ENCODE assay signal across 8 mouse cellular contexts in genomic region chr9:58249592-58250192, GRCm38 (mm10). TPM values are rescaled to one million over a fixed set of nuclear protein-coding genes. Genes with fewer than 3 reads are reported as not detected.
DNase-seq lines count a peak whose midpoint lies in the region; ATAC-seq and TF ChIP-seq lines count a peak whose summit lies in the region.

Gene Pml, minus strand, starts transcription at chr9:58249786.

- H3K27ac ChIP-seq in ES-E14 (ENCODE audit: insufficient read depth, low read depth, low read length, poor library complexity, severe bottlenecking), result peak within 1 kb of the TSS; percentile 99
- 0 out of 2 replicates have a peak within 1 kb of the TSS, but pooled peaks have one; percentile 6 for H3K27ac ChIP-seq in forebrain, embryonic 16.5 days (ENCODE audit: low read length)
- peak within 1 kb of the TSS; percentile 94 for H3K27ac ChIP-seq in lung, postnatal 0 days (ENCODE audit: low read length)

- TF ChIP-seq EP300 in lung, postnatal 0 days (IDR thresholded peaks at IDR 0.05), result no peak

- peak within 1 kb of the TSS; percentile 85 to 99 for H3K4me3 ChIP-seq in ES-E14 (ENCODE audit: insufficient read depth in 1 of 2, low read depth in 1 of 2, low read length in 2 of 2, poor library complexity in 1 of 2, severe bottlenecking in 1 of 2)
- H3K4me3 ChIP-seq in forebrain, embryonic 16.5 days (replicated peaks; ENCODE audit: low read length), result peak within 1 kb of the TSS; percentile 38
- H3K4me3 ChIP-seq in lung, postnatal 0 days (ENCODE audit: low read depth, low read length), result peak within 1 kb of the TSS; percentile 55

- H3K4me1 ChIP-seq in ES-E14 (ENCODE audit: control insufficient read depth in 2 of 2, insufficient read depth in 2 of 2, low read length in 2 of 2, poor library complexity in 1 of 2), result peaks cover 4 to 21% of the 10 kb centered on the region in 2 experiments
- peaks cover 38% of the 10 kb centered on the region for H3K4me1 ChIP-seq in forebrain, embryonic 16.5 days (replicated peaks; ENCODE audit: control insufficient read depth, insufficient read depth, low read length)
- peaks cover 13% of the 10 kb centered on the region; the same call in 1 of the 2 replicates for H3K4me1 ChIP-seq in lung, postnatal 0 days (ENCODE audit: insufficient read depth, low read depth, low read length)

- H3K9ac ChIP-seq in ES-E14 (ENCODE audit: insufficient read depth, low read depth, low read length, poor library complexity, severe bottlenecking), result peak within 1 kb of the TSS; percentile 97
- peak within 1 kb of the TSS; percentile 47 for H3K9ac ChIP-seq in forebrain, embryonic 16.5 days (replicated peaks; ENCODE audit: low read depth, low read length)
- peak within 1 kb of the TSS; percentile 69 for H3K9ac ChIP-seq in lung, postnatal 0 days (replicated peaks; ENCODE audit: low read depth)

- H3K36me3 ChIP-seq in ES-E14 (ENCODE audit: control insufficient read depth, insufficient read depth, low read length, poor library complexity, severe bottlenecking), result peaks cover 12% of the 10 kb centered on the region
- no peaks in the 10 kb centered on the region for H3K36me3 ChIP-seq in forebrain, embryonic 16.5 days (ENCODE audit: control insufficient read depth, insufficient read depth)
- no peaks in the 10 kb centered on the region for H3K36me3 ChIP-seq in lung, postnatal 0 days (ENCODE audit: insufficient read depth, low read length)

- no peaks in the 10 kb centered on the region for H3K27me3 ChIP-seq in forebrain, embryonic 16.5 days (replicated peaks; ENCODE audit: control insufficient read depth, insufficient read depth, low read length)
- no peaks in the 10 kb centered on the region for H3K27me3 ChIP-seq in lung, postnatal 0 days (replicated peaks; ENCODE audit: insufficient read depth, low read length)

- DNase-seq in ES-E14 (ENCODE audit: low read depth, low spot score), result peak; percentile 61
- DNase-seq in cerebellum, adult 11 months, result peak; percentile 39
- DNase-seq in layer of hippocampus, adult 8-10 months (ENCODE audit: low spot score in 2 of 2), result peak; percentile 37 to 48
- peak; percentile 90 for DNase-seq in lung, postnatal 0 days (ENCODE audit: low spot score)
- DNase-seq in ovary, postnatal 14 days (ENCODE audit: low spot score), result peak; percentile 58
- DNase-seq in thymus, postnatal 25 days, result peak; percentile 77

- TF ChIP-seq CTCF in lung, postnatal 0 days (IDR thresholded peaks at IDR 0.05), result peak; percentile 49

- ATAC-seq in forebrain, embryonic 16.5 days, result 0 out of 2 replicates have a peak, but pooled peaks have one; percentile 36
- ATAC-seq in hematopoietic stem cell, adult 5-6 weeks (replicated peaks in 1 of 2; ENCODE audit: insufficient read depth in 1 of 2, low FRiP score in 2 of 2, low TSS enrichment in 1 of 2, low read depth in 1 of 2, poor library complexity in 2 of 2, severe bottlenecking in 2 of 2), result peak; percentile 24 to 51; a peak in 3 of 4 replicates
- peak; percentile 63 for ATAC-seq in lung, postnatal 0 days

- 1% methylated on average over 16 of the region's 16 CpGs for WGBS in forebrain, embryonic 16.5 days
- under 1% methylated on average over 16 of the region's 16 CpGs for WGBS in lung, postnatal 0 days

- peak within 1 kb of the TSS; percentile 50 for H3K4me2 ChIP-seq in forebrain, embryonic 16.5 days (ENCODE audit: low read length)
- H3K4me2 ChIP-seq in lung, postnatal 0 days (replicated peaks; ENCODE audit: low read depth, low read length), result peak within 1 kb of the TSS; percentile 76

- no peaks in the 10 kb centered on the region for H3K9me3 ChIP-seq in ES-E14 (ENCODE audit: control insufficient read depth, insufficient read depth, low read depth, low read length)
- H3K9me3 ChIP-seq in forebrain, embryonic 16.5 days (ENCODE audit: control insufficient read depth, low read length), result no peaks in the 10 kb centered on the region
- no peaks in the 10 kb centered on the region for H3K9me3 ChIP-seq in lung, postnatal 0 days (ENCODE audit: low read length)

- in situ Hi-C loops in ES-E14 (cut with MboI; ENCODE audit: low sequenced_read_pairs in 2 of 2, unreplicated experiment in 2 of 2), result no loop called here

TF ChIP-seq in ES-E14, 5 proteins besides CTCF, POLR2A, EP300 and RAD21:
- no peak for TF ChIP-seq ZC3H11A (IDR thresholded peaks at IDR 0.05; ENCODE audit: borderline replicate concordance, low read depth, low read length)
- TF ChIP-seq CHD2 (IDR thresholded peaks at IDR 0.05; ENCODE audit: low read depth, low read length), result no peak
- TF ChIP-seq HCFC1 (IDR thresholded peaks at IDR 0.05; ENCODE audit: borderline replicate concordance, insufficient read depth, low read length), result no peak; the same call in 1 of the 2 replicates

RNA-seq across cellular contexts. Expression of gene Pml, which starts in this region (rescaled TPM):
- total RNA-seq in ES-E14 (2012; rRNA removed), result 72.6 and 112 TPM in 2 replicates
- polyA plus RNA-seq in forebrain, embryonic 16.5 days (2015; fragmentation: Nextera tagmentation; extraction: Ambion mirVana), result 7.4 and 8.1 TPM in 2 replicates
- total RNA-seq in hematopoietic stem cell, adult 5-6 weeks (2017), result 24.5 and 32.5 TPM in 2 replicates
- total RNA-seq in layer of hippocampus, adult 8-10 months (2022), result 10 to 100 TPM; 13.2 to 19.0 (median 15.6) TPM
- 6.4 and 6.8 TPM in 2 replicates for polyA plus RNA-seq in lung, postnatal 0 days (2015; fragmentation: Nextera tagmentation; extraction: Ambion mirVana)

Comparison
In these comparisons a context has a peak if more than half of its experiments do, and no peak if none do; other contexts are left out.
1. Peak in every context shown above with its lines: DNase-seq, ATAC-seq, H3K4me3 ChIP-seq and H3K27ac ChIP-seq.
2. DNase-seq: peak in every context shown above with its lines; median percentile 90 in lung, postnatal 0 days; 77 in thymus, postnatal 25 days; 61 in ES-E14; 58 in ovary, postnatal 14 days; 42 in layer of hippocampus, adult 8-10 months; 39 in cerebellum, adult 11 months.
3. H3K27ac ChIP-seq: peak in every context shown above with its lines; median percentile 99 in ES-E14; 94 in lung, postnatal 0 days; 6 in forebrain, embryonic 16.5 days.
4. H3K4me3 ChIP-seq: peak in every context shown above with its lines; median percentile 92 in ES-E14; 55 in lung, postnatal 0 days; 38 in forebrain, embryonic 16.5 days.
5. H3K9ac ChIP-seq: peak in every context shown above with its lines; median percentile 97 in ES-E14; 69 in lung, postnatal 0 days; 47 in forebrain, embryonic 16.5 days.